Mouse (Mus musculus) cerebellum, adult 2 months (tissue): ENCODE measurements around the gene Whamm.

Experiments
- CTCF ChIP-seq: fragments of 200-500 bp; IDR thresholded peaks from 2 replicates; pipeline ENCODE4 v1.5.1; 2011; ENCODE audit warnings: low read depth, mild to moderate bottlenecking, control low read depth, low read length, moderate library complexity, borderline replicate concordance; ENCODE audit not compliant: insufficient read depth
- POLR2A ChIP-seq: fragments of 200-500 bp; IDR thresholded peaks from 2 replicates; pipeline ENCODE4 v1.6.1; 2011; ENCODE audit warnings: low read length, control low read depth, borderline replicate concordance; ENCODE audit not compliant: insufficient read depth

GRCm38 (mm10) chr7:81563506-81564015 lies 7.5 kb upstream of the Whamm start:
- TF ChIP-seq CTCF (no peak), POLR2A (no peak)
